Mouse (Mus musculus) retina, adult 2 months (tissue): ENCODE data around the gene Copg1.

Source experiments
- DNase-seq: peaks from one replicate; pipeline ENCODE4 v3.0.0-alpha.2; 2012; ENCODE audit warnings: low read depth, low spot score

Gene Copg1

GRCm38 (mm10) chr6:87887594-87888233, at the start of gene Copg1:
Gene Copg1 (plus strand): TSS chr6:87887814.
- DNase-seq = peak; percentile 100

- peak; percentile 94 for DNase-seq
These were observed 48.9 kb upstream of the Copg1 start, which contains the start of gene Isy1 for GRCm38 (mm10) chr6:87838551-87839197. Gene Isy1 (minus strand): TSS chr6:87838798.

- DNase-seq = no peak
These were observed 47.7 kb upstream of the Copg1 start for GRCm38 (mm10) chr6:87839797-87840341.

- DNase-seq = no peak
These were observed 46.0 kb upstream of the Copg1 start for GRCm38 (mm10) chr6:87841635-87842034.

- DNase-seq = no peak
These were observed 45.4 kb upstream of the Copg1 start for GRCm38 (mm10) chr6:87842254-87842653.

GRCm38 (mm10) chr6:87845031-87845695, 42.5 kb upstream of the Copg1 start:
- no peak for DNase-seq

- no peak for DNase-seq
These were observed 40.8 kb upstream of the Copg1 start for GRCm38 (mm10) chr6:87846813-87847212.

- no peak for DNase-seq
These were observed 37.8 kb upstream of the Copg1 start for GRCm38 (mm10) chr6:87849780-87850154.

GRCm38 (mm10) chr6:87850155-87850899, 37.3 kb upstream of the Copg1 start:
- peak; percentile 6 for DNase-seq

GRCm38 (mm10) chr6:87850900-87851614, 36.6 kb upstream of the Copg1 start, which contains the start of gene Cnbp:
Gene Cnbp (minus strand): TSS chr6:87851106.
- peak; percentile 96 for DNase-seq

- no peak for DNase-seq
These were observed 35.7 kb upstream of the Copg1 start for GRCm38 (mm10) chr6:87851871-87852270.

GRCm38 (mm10) chr6:87853446-87853845, 34.2 kb upstream of the Copg1 start:
- DNase-seq = no peak

GRCm38 (mm10) chr6:87857071-87857470, 30.5 kb upstream of the Copg1 start:
- DNase-seq = no peak

GRCm38 (mm10) chr6:87866211-87866610, 21.4 kb upstream of the Copg1 start:
- no peak for DNase-seq

GRCm38 (mm10) chr6:87867256-87867655, 20.4 kb upstream of the Copg1 start:
- no peak for DNase-seq

- DNase-seq = no peak
These were observed 18.6 kb upstream of the Copg1 start for GRCm38 (mm10) chr6:87868871-87869506.

GRCm38 (mm10) chr6:87870440-87870839, 17.2 kb upstream of the Copg1 start:
- DNase-seq = no peak

GRCm38 (mm10) chr6:87871240-87871639, 16.4 kb upstream of the Copg1 start:
- DNase-seq = no peak

- DNase-seq = no peak
These were observed 14.5 kb upstream of the Copg1 start for GRCm38 (mm10) chr6:87873104-87873503.

GRCm38 (mm10) chr6:87873963-87874362, 13.7 kb upstream of the Copg1 start:
- no peak for DNase-seq

- no peak for DNase-seq
These were observed 12.5 kb upstream of the Copg1 start for GRCm38 (mm10) chr6:87875083-87875482.
